Mouse (Mus musculus): Measurements from ENCODE around the gene Knop1. TPM values are rescaled to one million over a fixed set of nuclear protein-coding genes. Genes with fewer than 3 reads are reported as not detected.
A peak's percentile ranks its signal among the peaks of the same experiment; 100 is the strongest.

The Knop1 gene
- total and polyA plus RNA-seq, 3 experiments, result 11.2 to 39.1 (median 23.2) TPM

GRCm38 (mm10) chr7:118811407-118812106, 44.5 kb downstream of the Knop1 start:
- DNase-seq (ENCODE audit: low spot score) (peak; percentile 19), ATAC-seq (ENCODE audit: extremely low read depth, insufficient number of reproducible peaks, low FRiP score, poor library complexity, severe bottlenecking) (peak; percentile 64)
- Histone ChIP-seq H3K4me1 (ENCODE audit: insufficient read depth, low read depth, low read length) (peaks cover 21% of the 10 kb centered on the region), H3K27me3 (ENCODE audit: insufficient read depth, low read length) (no peaks in the 10 kb centered on the region), H3K9me3 (replicated peaks) (no peaks in the 10 kb centered on the region), H3K36me3 (replicated peaks) (peaks cover 77% of the 10 kb centered on the region), H3K4me3 (ENCODE audit: low read depth, low read length) (no peak overlapping the region)
- TF ChIP-seq GATA2 (IDR thresholded peaks at IDR 0.05; ENCODE audit: borderline replicate concordance, low read depth, low read length) (no peak), CTCF (IDR thresholded peaks at IDR 0.05; ENCODE audit: low read depth, low read length) (no peak), GATA1 (IDR thresholded peaks at IDR 0.05; ENCODE audit: borderline replicate concordance, low read length) (no peak), TAL1 (conservative IDR thresholded peaks at IDR 0.05; ENCODE audit: low read depth, low read length) (0 out of 2 replicates have a peak, but pooled peaks have one; percentile 19), POLR2AphosphoS5 (IDR thresholded peaks at IDR 0.05; ENCODE audit: insufficient replicate concordance, low read depth, low read length) (no peak)

GRCm38 (mm10) chr7:118807899-118808298, 48.2 kb downstream of the Knop1 start:
- no peak for DNase-seq (ENCODE audit: low spot score)
- no peaks in the 10 kb centered on the region for H3K27me3 ChIP-seq (ENCODE audit: insufficient read depth, low read length)
- H3K9me3 ChIP-seq (replicated peaks), result no peaks in the 10 kb centered on the region
- no peak overlapping the region for H3K4me3 ChIP-seq (ENCODE audit: low read depth, low read length)
- H3K4me1 ChIP-seq (ENCODE audit: insufficient read depth, low read depth, low read length), result peaks cover 21% of the 10 kb centered on the region
- ATAC-seq (ENCODE audit: extremely low read depth, insufficient number of reproducible peaks, low FRiP score, poor library complexity, severe bottlenecking), result no peak
- no peak for TF ChIP-seq GATA2 (IDR thresholded peaks at IDR 0.05; ENCODE audit: borderline replicate concordance, low read depth, low read length)
- TF ChIP-seq CTCF (IDR thresholded peaks at IDR 0.05; ENCODE audit: low read depth, low read length), result no peak
- no peak for TF ChIP-seq GATA1 (IDR thresholded peaks at IDR 0.05; ENCODE audit: borderline replicate concordance, low read length)
- no peak for TF ChIP-seq TAL1 (conservative IDR thresholded peaks at IDR 0.05; ENCODE audit: low read depth, low read length)
- no peak for TF ChIP-seq POLR2AphosphoS5 (IDR thresholded peaks at IDR 0.05; ENCODE audit: insufficient replicate concordance, low read depth, low read length)
- H3K36me3 ChIP-seq (replicated peaks), result peaks cover 67% of the 10 kb centered on the region

- H3K4me3 ChIP-seq (ENCODE audit: low read depth, low read length), result no peak overlapping the region
- no peaks in the 10 kb centered on the region for H3K9me3 ChIP-seq (replicated peaks)
- no peak for TF ChIP-seq TAL1 (conservative IDR thresholded peaks at IDR 0.05; ENCODE audit: low read depth, low read length)
- no peak for TF ChIP-seq POLR2AphosphoS5 (IDR thresholded peaks at IDR 0.05; ENCODE audit: insufficient replicate concordance, low read depth, low read length)
- no peak for TF ChIP-seq GATA1 (IDR thresholded peaks at IDR 0.05; ENCODE audit: borderline replicate concordance, low read length)
- TF ChIP-seq GATA2 (IDR thresholded peaks at IDR 0.05; ENCODE audit: borderline replicate concordance, low read depth, low read length), result no peak
- no peak for TF ChIP-seq CTCF (IDR thresholded peaks at IDR 0.05; ENCODE audit: low read depth, low read length)
- no peak for ATAC-seq (ENCODE audit: extremely low read depth, insufficient number of reproducible peaks, low FRiP score, poor library complexity, severe bottlenecking)
- peaks cover 72% of the 10 kb centered on the region for H3K36me3 ChIP-seq (replicated peaks)
- no peak for DNase-seq (ENCODE audit: low spot score)
- H3K4me1 ChIP-seq (ENCODE audit: insufficient read depth, low read depth, low read length), result peaks cover 16% of the 10 kb centered on the region
- no peaks in the 10 kb centered on the region for H3K27me3 ChIP-seq (ENCODE audit: insufficient read depth, low read length)
Measured at GRCm38 (mm10) chr7:118806631-118807411, 49.2 kb downstream of the Knop1 start.

DNA sequence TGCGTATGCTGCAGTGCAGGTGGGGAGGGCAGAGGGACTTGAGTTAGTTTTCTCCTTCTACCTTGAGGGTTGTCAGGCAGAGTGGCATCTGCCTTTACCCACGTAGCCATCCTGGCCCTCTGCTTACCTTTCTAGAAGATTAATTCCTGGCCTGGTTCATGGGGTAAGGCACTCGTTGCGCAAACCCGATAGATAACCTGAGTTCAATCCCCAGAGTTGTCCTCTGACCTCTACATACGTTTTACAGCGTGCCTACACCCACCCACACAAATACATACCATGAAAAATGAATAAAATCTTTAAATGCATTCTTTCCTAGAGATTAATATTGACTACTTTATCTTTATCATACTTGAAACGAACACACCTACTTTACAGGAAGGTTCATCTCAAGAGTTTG, 52.6 kb downstream of the Knop1 start:
- H3K27me3 ChIP-seq (ENCODE audit: insufficient read depth, low read length), result no peaks in the 10 kb centered on the region
- H3K4me1 ChIP-seq (ENCODE audit: insufficient read depth, low read depth, low read length), result peaks cover 3% of the 10 kb centered on the region; the same call in 1 of the 2 replicates
- H3K36me3 ChIP-seq (replicated peaks), result peaks cover 67% of the 10 kb centered on the region
- H3K9me3 ChIP-seq (replicated peaks), result no peaks in the 10 kb centered on the region
- DNase-seq (ENCODE audit: low spot score) (no peak), ATAC-seq (ENCODE audit: extremely low read depth, insufficient number of reproducible peaks, low FRiP score, poor library complexity, severe bottlenecking) (no peak)
- H3K4me3 ChIP-seq (ENCODE audit: low read depth, low read length), result no peak overlapping the region
- TF ChIP-seq CTCF (IDR thresholded peaks at IDR 0.05; ENCODE audit: low read depth, low read length) (no peak), POLR2AphosphoS5 (IDR thresholded peaks at IDR 0.05; ENCODE audit: insufficient replicate concordance, low read depth, low read length) (no peak), GATA2 (IDR thresholded peaks at IDR 0.05; ENCODE audit: borderline replicate concordance, low read depth, low read length) (no peak), TAL1 (conservative IDR thresholded peaks at IDR 0.05; ENCODE audit: low read depth, low read length) (no peak), GATA1 (IDR thresholded peaks at IDR 0.05; ENCODE audit: borderline replicate concordance, low read length) (no peak)

DNA sequence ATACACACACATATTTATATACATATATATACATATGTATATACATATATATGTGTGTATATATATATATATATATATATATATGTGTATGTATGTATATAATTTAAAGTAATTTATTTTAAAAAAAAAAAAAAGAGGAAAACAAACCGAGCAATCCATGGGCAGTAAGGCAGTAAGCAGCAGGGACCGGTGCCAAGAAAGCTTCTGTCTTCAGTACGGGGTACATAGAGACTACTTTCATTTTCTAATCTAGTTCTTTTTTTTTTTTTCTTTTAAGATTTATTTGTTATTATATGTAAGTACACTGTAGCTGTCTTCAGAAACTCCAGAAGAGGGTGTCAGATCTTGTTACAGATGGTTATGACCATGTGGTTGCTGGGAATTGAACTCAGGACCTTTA, 54.3 kb downstream of the Knop1 start:
- H3K4me1 ChIP-seq (ENCODE audit: insufficient read depth, low read depth, low read length), result peaks cover 15% of the 10 kb centered on the region
- no peaks in the 10 kb centered on the region for H3K9me3 ChIP-seq (replicated peaks)
- no peak for TF ChIP-seq POLR2AphosphoS5 (IDR thresholded peaks at IDR 0.05; ENCODE audit: insufficient replicate concordance, low read depth, low read length)
- TF ChIP-seq GATA1 (IDR thresholded peaks at IDR 0.05; ENCODE audit: borderline replicate concordance, low read length), result no peak
- no peak for TF ChIP-seq TAL1 (conservative IDR thresholded peaks at IDR 0.05; ENCODE audit: low read depth, low read length)
- H3K4me3 ChIP-seq (ENCODE audit: low read depth, low read length), result no peak overlapping the region
- DNase-seq (ENCODE audit: low spot score) (no peak), ATAC-seq (ENCODE audit: extremely low read depth, insufficient number of reproducible peaks, low FRiP score, poor library complexity, severe bottlenecking) (no peak)
- H3K27me3 ChIP-seq (ENCODE audit: insufficient read depth, low read length), result no peaks in the 10 kb centered on the region
- peaks cover 61% of the 10 kb centered on the region for H3K36me3 ChIP-seq (replicated peaks)

DNA sequence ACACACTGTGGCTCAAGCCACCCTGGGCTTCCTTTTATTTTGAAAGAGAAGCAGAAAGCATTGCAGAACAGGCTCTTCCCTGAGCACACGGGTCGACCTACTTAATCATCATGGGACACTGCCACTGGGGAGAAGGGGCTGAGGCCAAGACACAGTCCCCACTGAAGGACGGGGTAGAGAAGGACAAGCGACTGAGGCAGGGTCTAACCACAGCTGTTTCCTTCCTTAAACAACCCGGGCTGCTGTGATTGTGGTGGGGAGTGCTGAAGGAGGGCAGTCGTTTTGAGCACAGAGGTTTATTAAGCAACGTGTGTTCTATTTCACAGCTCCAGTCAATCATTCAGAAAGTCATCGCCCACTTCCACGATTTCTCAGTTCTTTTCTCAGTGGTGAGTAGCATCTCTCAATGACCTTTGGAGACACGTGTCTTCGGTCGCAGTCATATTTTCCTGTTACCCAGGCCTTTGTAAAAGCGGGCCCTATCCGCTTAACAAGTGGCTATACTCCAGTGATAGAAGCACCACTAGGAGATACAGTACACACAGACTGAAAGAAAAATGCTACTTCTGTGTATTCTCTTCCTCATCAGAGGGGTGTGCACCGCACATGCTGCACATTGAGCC, 55.8 kb downstream of the Knop1 start:
- Histone ChIP-seq H3K4me3 (ENCODE audit: low read depth, low read length) (no peak overlapping the region), H3K4me1 (ENCODE audit: insufficient read depth, low read depth, low read length) (peaks cover 20% of the 10 kb centered on the region), H3K9me3 (replicated peaks) (no peaks in the 10 kb centered on the region), H3K36me3 (replicated peaks) (peaks cover 69% of the 10 kb centered on the region), H3K27me3 (ENCODE audit: insufficient read depth, low read length) (no peaks in the 10 kb centered on the region)
- DNase-seq (ENCODE audit: low spot score) (no peak), ATAC-seq (ENCODE audit: extremely low read depth, insufficient number of reproducible peaks, low FRiP score, poor library complexity, severe bottlenecking) (no peak)
- TF ChIP-seq POLR2AphosphoS5 (IDR thresholded peaks at IDR 0.05; ENCODE audit: insufficient replicate concordance, low read depth, low read length) (no peak), TAL1 (conservative IDR thresholded peaks at IDR 0.05; ENCODE audit: low read depth, low read length) (no peak), GATA2 (IDR thresholded peaks at IDR 0.05; ENCODE audit: borderline replicate concordance, low read depth, low read length) (no peak), CTCF (IDR thresholded peaks at IDR 0.05; ENCODE audit: low read depth, low read length) (no peak), GATA1 (IDR thresholded peaks at IDR 0.05; ENCODE audit: borderline replicate concordance, low read length) (no peak)
